Mouse (Mus musculus) neural tube, embryonic 13.5 days (tissue): ENCODE measurements at regions not wholly inside any gene's neighbourhood (a gene's known extent, or its start where the extent isn't known, plus 50 kb on each side); places are given as distances from the start of the nearest gene placed in this dataset.
A peak's percentile ranks its signal among the peaks of the same experiment; 100 is the strongest.

Experiments used
- ATAC-seq: fragments of 200-750 bp; cut with Nextera tagmentation; 2 replicates; pipeline ENCODE4 v1.8.0; 2017; ENCODE audit warnings: low read depth, mild to moderate bottlenecking, moderate TSS enrichment, moderate library complexity
- H3K27ac ChIP-seq: fragments of 300-500 bp; sonication (generic); replicated peaks from 2 replicates; pipeline ENCODE4 v1.5.1; 2015; ENCODE audit warnings: moderate library complexity, mild to moderate bottlenecking, inconsistent platforms
- H3K27me3 ChIP-seq: fragments of 300-500 bp; sonication (generic); 2 replicates; pipeline ENCODE4 v1.6.1; 2015; ENCODE audit warnings: mild to moderate bottlenecking, inconsistent platforms
- H3K36me3 ChIP-seq: fragments of 300-500 bp; sonication (generic); 2 replicates; pipeline ENCODE4 v1.6.1; 2015; ENCODE audit warnings: mild to moderate bottlenecking, inconsistent platforms
- H3K4me1 ChIP-seq: fragments of 300-500 bp; sonication (generic); replicated peaks from 2 replicates; pipeline ENCODE4 v1.6.1; 2015; ENCODE audit warnings: inconsistent platforms
- H3K4me2 ChIP-seq: fragments of 300-500 bp; sonication (generic); 2 replicates; pipeline ENCODE4 v1.6.1; 2015; ENCODE audit warnings: inconsistent platforms, mild to moderate bottlenecking, moderate library complexity
- H3K4me3 ChIP-seq: fragments of 300-500 bp; sonication (generic); 2 replicates; pipeline ENCODE4 v1.5.1; 2015; ENCODE audit warnings: mild to moderate bottlenecking, inconsistent platforms
- H3K9ac ChIP-seq: fragments of 300-500 bp; sonication (generic); 2 replicates; pipeline ENCODE4 v1.6.1; 2015; ENCODE audit warnings: moderate library complexity, mild to moderate bottlenecking, inconsistent platforms
- H3K9me3 ChIP-seq: fragments of 300-500 bp; sonication (generic); 2 replicates; pipeline ENCODE4 v1.6.1; 2016; ENCODE audit warnings: inconsistent platforms
- WGBS: fragments of 180-500 bp; shearing (Covaris S2); methylation state at CpG from one replicate; pipeline ENCODE4 v1.1.7; 2015; 5-methylcytosine and 5-hydroxymethylcytosine counted together

GRCm38 (mm10) chr2:30677498-30677897, 82.7 kb downstream of the Cstad start:
- WGBS = 4% methylated on average over 5 of the region's 5 CpGs
- peak overlapping the region; percentile 27 for H3K4me3 ChIP-seq
- ATAC-seq = peak; percentile 15; the same call in 1 of the 2 replicates

GRCm38 (mm10) chr2:30676833-30677459, 82.1 kb downstream of the Cstad start:
- ATAC-seq = peak; percentile 87
- peaks cover 29% of the 10 kb centered on the region for H3K4me1 ChIP-seq
- WGBS = under 1% methylated on average over 44 of the region's 44 CpGs
- H3K9ac ChIP-seq = peak overlapping the region; percentile 78
- no peaks in the 10 kb centered on the region for H3K36me3 ChIP-seq
- no peaks in the 10 kb centered on the region for H3K27me3 ChIP-seq
- H3K9me3 ChIP-seq = peaks cover 10% of the 10 kb centered on the region
- H3K27ac ChIP-seq = peak overlapping the region; percentile 98
- H3K4me2 ChIP-seq = peak overlapping the region; percentile 59
- peak overlapping the region; percentile 27 for H3K4me3 ChIP-seq

More at GRCm38 (mm10) chr2:30677498-30677897, 82.7 kb downstream of the Cstad start:
- Histone ChIP-seq H3K4me2 (peak overlapping the region; percentile 59), H3K27me3 (no peaks in the 10 kb centered on the region), H3K27ac (peak overlapping the region; percentile 98), H3K9ac (peak overlapping the region; percentile 78), H3K4me1 (peaks cover 35% of the 10 kb centered on the region), H3K9me3 (peaks cover 10% of the 10 kb centered on the region), H3K36me3 (no peaks in the 10 kb centered on the region)

- Histone ChIP-seq H3K9me3 (peaks cover 10% of the 10 kb centered on the region), H3K4me3 (peak overlapping the region; percentile 27), H3K4me1 (peaks cover 31% of the 10 kb centered on the region), H3K27me3 (no peaks in the 10 kb centered on the region), H3K27ac (peak overlapping the region; percentile 98), H3K4me2 (peak overlapping the region; percentile 59), H3K9ac (peak overlapping the region; percentile 78), H3K36me3 (no peaks in the 10 kb centered on the region)
- WGBS = 5% methylated on average over 7 of the region's 7 CpGs
- ATAC-seq = peak; percentile 37
Observed at GRCm38 (mm10) chr2:30676450-30676832, 81.6 kb downstream of the Cstad start.

GRCm38 (mm10) chr2:30675839-30676238, 81.0 kb downstream of the Cstad start:
- 85% methylated on average over 2 of the region's 2 CpGs for WGBS

DNA sequence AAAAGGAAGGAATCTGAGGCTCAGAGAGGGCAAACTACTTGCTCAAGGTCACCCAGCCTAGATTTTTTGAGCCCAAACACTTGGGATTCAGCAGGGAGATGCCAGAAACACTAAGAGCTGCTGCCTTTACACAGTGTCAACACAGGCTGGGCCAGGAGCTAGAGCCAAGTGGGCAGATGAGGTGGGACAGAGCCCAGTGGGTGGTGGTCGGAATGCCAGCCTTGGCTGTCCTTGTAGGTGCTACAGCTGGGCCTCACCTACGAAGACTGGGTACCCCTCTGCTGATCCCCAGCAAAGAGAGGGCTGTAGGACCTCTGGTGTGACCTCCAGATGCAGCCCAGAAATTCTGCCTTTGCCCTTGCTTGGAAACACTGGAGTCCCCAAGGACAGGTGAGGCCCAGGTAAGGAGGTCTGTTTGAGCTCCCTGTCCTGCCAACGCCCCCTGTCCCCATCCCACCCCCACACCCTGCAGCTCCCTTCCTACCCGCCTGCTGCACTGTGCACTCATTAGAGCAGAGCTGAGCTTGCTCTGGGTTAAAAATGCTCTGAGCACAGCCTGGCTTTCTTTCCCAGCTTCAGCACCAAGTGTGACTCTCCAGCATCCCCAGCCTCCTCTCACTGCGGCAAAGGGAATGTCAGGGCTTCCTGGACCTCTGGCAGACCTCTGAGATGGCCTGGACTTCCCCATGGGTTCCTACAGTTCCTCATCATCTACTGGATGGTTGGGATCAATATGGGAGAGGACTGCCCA, 76.2 kb downstream of the Cstad start:
- no peak overlapping the region for H3K4me2 ChIP-seq
- no peaks in the 10 kb centered on the region for H3K36me3 ChIP-seq
- H3K4me1 ChIP-seq = peaks cover 47% of the 10 kb centered on the region
- H3K27ac ChIP-seq = peak overlapping the region; percentile 83
- peak overlapping the region; percentile 61; the same call in 1 of the 2 replicates for H3K9ac ChIP-seq
- no peak overlapping the region for H3K4me3 ChIP-seq
- WGBS = 79% methylated on average over 5 of the region's 5 CpGs
- no peaks in the 10 kb centered on the region for H3K9me3 ChIP-seq
- no peak for ATAC-seq
- H3K27me3 ChIP-seq = no peaks in the 10 kb centered on the region

More at GRCm38 (mm10) chr2:30675839-30676238, 81.0 kb downstream of the Cstad start:
- peaks cover 36% of the 10 kb centered on the region for H3K4me1 ChIP-seq
- H3K27me3 ChIP-seq = no peaks in the 10 kb centered on the region
- no peak overlapping the region for H3K4me3 ChIP-seq
- H3K27ac ChIP-seq = peak overlapping the region; percentile 98
- peak overlapping the region; percentile 78 for H3K9ac ChIP-seq
- no peaks in the 10 kb centered on the region for H3K36me3 ChIP-seq
- peaks cover 10% of the 10 kb centered on the region for H3K9me3 ChIP-seq
- H3K4me2 ChIP-seq = no peak overlapping the region
- ATAC-seq = 0 out of 2 replicates have a peak, but pooled peaks have one; percentile 6

- peak; percentile 59; the same call in 1 of the 2 replicates for ATAC-seq
- H3K4me1 ChIP-seq = peaks cover 48% of the 10 kb centered on the region
- H3K9ac ChIP-seq = peak overlapping the region; percentile 17
- H3K9me3 ChIP-seq = no peaks in the 10 kb centered on the region
- H3K4me2 ChIP-seq = no peak overlapping the region
- peak overlapping the region; percentile 91 for H3K27ac ChIP-seq
- 5% methylated on average over 8 of the region's 8 CpGs for WGBS
- no peaks in the 10 kb centered on the region for H3K27me3 ChIP-seq
- H3K36me3 ChIP-seq = no peaks in the 10 kb centered on the region
- no peak overlapping the region for H3K4me3 ChIP-seq
Observed at GRCm38 (mm10) chr2:30667468-30667867, 72.6 kb downstream of the Cstad start.

- Histone ChIP-seq H3K9ac (peak overlapping the region; percentile 73), H3K36me3 (no peaks in the 10 kb centered on the region), H3K27me3 (no peaks in the 10 kb centered on the region), H3K4me3 (no peak overlapping the region), H3K4me1 (peaks cover 68% of the 10 kb centered on the region), H3K9me3 (no peaks in the 10 kb centered on the region), H3K27ac (peak overlapping the region; percentile 100), H3K4me2 (no peak overlapping the region)
- WGBS = 17% methylated on average over 10 of the region's 10 CpGs
- ATAC-seq = no peak
Observed at GRCm38 (mm10) chr2:30661147-30661546, 66.3 kb downstream of the Cstad start.

DNA sequence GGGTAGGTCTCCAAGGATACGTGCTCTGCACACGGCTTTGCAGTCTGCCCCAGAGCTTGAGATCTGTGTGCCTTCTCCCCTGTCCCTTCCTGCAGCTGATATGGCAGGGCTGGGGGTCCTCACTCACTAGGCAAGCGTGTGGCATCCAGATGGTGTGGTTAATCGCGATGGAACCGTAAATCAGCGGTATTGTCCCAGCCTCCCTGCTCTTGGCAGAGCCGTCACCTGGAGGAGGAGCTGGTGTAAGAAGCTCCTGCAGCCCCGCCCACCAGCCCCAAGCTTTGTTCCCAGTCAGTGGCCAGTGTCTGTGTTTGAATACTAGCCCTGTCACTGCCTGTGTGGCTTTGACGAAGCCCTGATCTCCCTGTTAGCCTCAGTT, 65.8 kb downstream of the Cstad start:
- Histone ChIP-seq H3K9me3 (no peaks in the 10 kb centered on the region), H3K27me3 (no peaks in the 10 kb centered on the region), H3K9ac (peak overlapping the region; percentile 73), H3K4me2 (peak overlapping the region; percentile 20), H3K4me1 (peaks cover 73% of the 10 kb centered on the region), H3K4me3 (no peak overlapping the region), H3K36me3 (no peaks in the 10 kb centered on the region), H3K27ac (peak overlapping the region; percentile 100)
- peak; percentile 42 for ATAC-seq
- 6% methylated on average over 10 of the region's 10 CpGs for WGBS

DNA sequence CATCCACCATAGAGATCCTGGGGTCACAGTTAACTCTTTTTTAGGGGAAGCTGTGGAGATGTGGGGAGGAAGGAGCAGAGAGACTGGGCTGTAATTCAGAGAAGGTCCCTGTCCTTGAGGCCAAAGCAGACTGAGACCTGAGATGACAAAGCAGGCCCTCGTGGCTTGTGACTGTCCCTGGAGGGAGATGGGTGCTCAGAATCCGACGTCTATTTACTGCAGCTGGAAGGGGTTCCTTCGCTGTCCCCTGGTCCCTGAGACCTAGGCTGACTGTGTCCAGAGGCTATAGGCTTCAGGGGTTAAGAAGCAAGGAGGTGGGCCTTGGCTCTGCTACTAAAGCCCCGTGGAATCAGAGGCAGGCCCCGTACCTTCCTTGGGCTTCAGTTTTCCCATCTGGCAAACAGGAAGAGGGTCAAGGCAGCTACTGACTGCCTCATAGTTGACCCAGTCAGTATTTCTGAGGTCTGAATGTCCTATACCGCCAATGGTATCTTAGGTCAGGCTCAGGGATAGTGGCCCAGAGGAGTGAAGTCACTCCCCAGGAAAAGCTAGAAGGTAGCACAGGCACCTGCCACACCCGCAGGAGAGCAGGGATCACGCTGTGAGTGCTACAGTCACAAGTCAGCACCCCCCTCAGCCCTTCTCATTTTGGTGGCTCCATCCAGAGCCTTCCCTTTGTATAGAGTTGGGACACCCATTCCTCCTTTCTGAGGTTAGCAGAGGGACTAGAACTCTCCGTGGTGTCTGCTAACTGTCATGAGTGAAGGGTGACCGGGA, 65.2 kb downstream of the Cstad start:
- no peak overlapping the region for H3K4me3 ChIP-seq
- no peaks in the 10 kb centered on the region for H3K9me3 ChIP-seq
- H3K27me3 ChIP-seq = no peaks in the 10 kb centered on the region
- no peaks in the 10 kb centered on the region for H3K36me3 ChIP-seq
- no peak; the same call in 1 of the 2 replicates for ATAC-seq
- peaks cover 74% of the 10 kb centered on the region for H3K4me1 ChIP-seq
- H3K27ac ChIP-seq = peak overlapping the region; percentile 100
- 27% methylated on average over 11 of the region's 11 CpGs for WGBS
- peak overlapping the region; percentile 73 for H3K9ac ChIP-seq
- H3K4me2 ChIP-seq = peak overlapping the region; percentile 20

GRCm38 (mm10) chr2:30658844-30659555, 64.2 kb downstream of the Cstad start:
- 0 out of 2 replicates have a peak overlapping the region, but pooled peaks have one; percentile 10 for H3K4me3 ChIP-seq
- WGBS = 2% methylated on average over 16 of the region's 16 CpGs
- H3K27me3 ChIP-seq = no peaks in the 10 kb centered on the region
- peak overlapping the region; percentile 73 for H3K9ac ChIP-seq
- peak overlapping the region; percentile 100 for H3K27ac ChIP-seq
- peak; percentile 50 for ATAC-seq
- peak overlapping the region; percentile 59 for H3K4me2 ChIP-seq
- H3K9me3 ChIP-seq = no peaks in the 10 kb centered on the region
- peaks cover 81% of the 10 kb centered on the region for H3K4me1 ChIP-seq
- H3K36me3 ChIP-seq = no peaks in the 10 kb centered on the region
